Mouse (Mus musculus): ENCODE data around the gene Kng1.
"Not testable (repeated sequence)": the region's sequence is repeated elsewhere in the genome, so short reads cannot be mapped to it uniquely, and the experiment has no call there.

Gene Kng1
- long read RNA-seq, experiment 1, result 0 reads
- long read RNA-seq, experiment 2, result 0 reads

- intact Hi-C loops (cut with DNase I), result not testable (repeated sequence)
Observed at GRCm38 (mm10) chr16:23057668-23058447, at the start of gene Kng1. TSS of gene Kng1 (plus strand) at chr16:23057865.

GRCm38 (mm10) chr16:23013786-23014185, 43.9 kb upstream of the Kng1 start:
- intact Hi-C loops (cut with DNase I), result not testable (repeated sequence)

GRCm38 (mm10) chr16:23014645-23015044, 43.0 kb upstream of the Kng1 start:
- intact Hi-C loops (cut with DNase I), result not testable (repeated sequence)

GRCm38 (mm10) chr16:23020571-23020970, 37.1 kb upstream of the Kng1 start:
- intact Hi-C loops (cut with DNase I), result not testable (repeated sequence)

- intact Hi-C loops (cut with DNase I), result no loop called here
Observed at GRCm38 (mm10) chr16:23025111-23025510, 32.6 kb upstream of the Kng1 start.

- intact Hi-C loops (cut with DNase I), result no loop called here
Observed at GRCm38 (mm10) chr16:23026582-23026981, 31.1 kb upstream of the Kng1 start.

GRCm38 (mm10) chr16:23027341-23027740, 30.3 kb upstream of the Kng1 start:
- intact Hi-C loops (cut with DNase I), result not testable (repeated sequence)

GRCm38 (mm10) chr16:23028966-23029600, 28.6 kb upstream of the Kng1 start, which contains the start of gene Kng2:
TSS of gene Kng2 (minus strand) at chr16:23029482.
- intact Hi-C loops (cut with DNase I), result not testable (repeated sequence)

- intact Hi-C loops (cut with DNase I), result no loop called here
Observed at GRCm38 (mm10) chr16:23030673-23031435, 26.8 kb upstream of the Kng1 start.

- intact Hi-C loops (cut with DNase I), result no loop called here
Observed at GRCm38 (mm10) chr16:23033673-23034072, 24.0 kb upstream of the Kng1 start.

- intact Hi-C loops (cut with DNase I), result no loop called here
Observed at GRCm38 (mm10) chr16:23037744-23038143, 19.9 kb upstream of the Kng1 start.

- intact Hi-C loops (cut with DNase I), result no loop called here
Observed at GRCm38 (mm10) chr16:23039281-23039680, 18.4 kb upstream of the Kng1 start.

- intact Hi-C loops (cut with DNase I), result loop anchor here (10.0 kb wide), 1 partner anchor 476 kb away; no protein-coding TSS in a partner anchor
Observed at GRCm38 (mm10) chr16:23040876-23041275, 16.8 kb upstream of the Kng1 start.

- intact Hi-C loops (cut with DNase I), result loop anchor here (5.0 to 10.0 kb wide), 2 partner anchors 169 to 482 kb away; no protein-coding TSS in a partner anchor
Observed at GRCm38 (mm10) chr16:23046319-23046718, 11.3 kb upstream of the Kng1 start.

GRCm38 (mm10) chr16:23059630-23060029, 2.0 kb downstream of the Kng1 start:
- intact Hi-C loops (cut with DNase I), result not testable (repeated sequence)

GRCm38 (mm10) chr16:23060781-23061325, 3.2 kb downstream of the Kng1 start:
- intact Hi-C loops (cut with DNase I), result not testable (repeated sequence)

- intact Hi-C loops (cut with DNase I), result not testable (repeated sequence)
Observed at GRCm38 (mm10) chr16:23077516-23077915, 19.9 kb downstream of the Kng1 start.

GRCm38 (mm10) chr16:23087159-23087558, 29.5 kb downstream of the Kng1 start:
- intact Hi-C loops (cut with DNase I), result loop anchor here (5.0 kb wide), 1 partner anchor 315 kb away; no protein-coding TSS in a partner anchor

GRCm38 (mm10) chr16:23087712-23088111, 30.0 kb downstream of the Kng1 start:
- intact Hi-C loops (cut with DNase I), result loop anchor here (1.0 to 5.0 kb wide), 2 partner anchors 48 to 315 kb away; no protein-coding TSS in a partner anchor

- intact Hi-C loops (cut with DNase I), result loop anchor here (1.0 to 5.0 kb wide), 2 partner anchors 47 to 314 kb away; no protein-coding TSS in a partner anchor
Observed at GRCm38 (mm10) chr16:23088491-23088890, 30.8 kb downstream of the Kng1 start.

GRCm38 (mm10) chr16:23091345-23091744, 33.7 kb downstream of the Kng1 start:
- intact Hi-C loops (cut with DNase I), result not testable (repeated sequence)

Measured in adrenal gland (tissue).